Mouse (Mus musculus) ES-Bruce4 (cell line): ENCODE results near the gene Pick1.

Source experiments
- CTCF ChIP-seq: IDR thresholded peaks from one replicate; pipeline ENCODE4 v1.8.1; 2011; ENCODE audit warnings: low read depth, low read length
- EP300 ChIP-seq: IDR thresholded peaks from 2 replicates; pipeline ENCODE4 v1.6.1; 2011; ENCODE audit warnings: low read depth, low read length; ENCODE audit not compliant: insufficient read depth
- POLR2A ChIP-seq: IDR thresholded peaks from one replicate; pipeline ENCODE4 v1.8.1; 2011; ENCODE audit warnings: low read length; ENCODE audit not compliant: insufficient read depth

DNA sequence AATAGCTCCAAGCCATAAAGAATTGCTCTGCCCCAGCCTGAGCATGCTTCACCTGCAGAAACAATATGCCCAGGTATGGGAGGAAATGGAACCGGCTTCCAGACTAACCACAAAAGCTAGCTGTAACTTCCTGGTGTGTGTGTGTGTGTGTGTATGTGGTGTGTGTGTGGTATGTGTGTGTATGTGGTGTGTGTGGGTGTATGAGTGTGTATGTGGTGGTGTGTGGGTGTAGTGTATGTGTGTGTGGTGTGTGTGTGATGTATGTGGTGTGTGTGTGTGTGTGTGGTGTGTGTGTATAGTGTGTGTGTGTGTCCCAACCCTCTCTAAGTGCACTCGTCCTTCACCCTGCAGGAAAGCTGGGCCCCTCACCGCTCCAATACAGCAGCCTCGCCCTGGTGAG lies 36.4 kb downstream of the Pick1 start:
- TF ChIP-seq EP300 = no peak
- TF ChIP-seq CTCF = no peak
- TF ChIP-seq POLR2A = no peak
